Mouse (Mus musculus) embryonic facial prominence, embryonic 11.5 days (tissue): ENCODE results near the gene Scai. TPM values are rescaled to one million over a fixed set of nuclear protein-coding genes. Genes with fewer than 3 reads are reported as not detected.
A peak's percentile ranks its signal among the peaks of the same experiment; 100 is the strongest.
"Not testable (repeated sequence)": the region's sequence is repeated elsewhere in the genome, so short reads cannot be mapped to it uniquely, and the experiment has no call there.

Experiments
- ATAC-seq: fragments of 200-750 bp; cut with Nextera tagmentation; replicated peaks from 2 replicates; pipeline ENCODE4 v1.8.0; 2017; ENCODE audit warnings: low read depth; ENCODE audit not compliant: insufficient number of reproducible peaks, low FRiP score, low TSS enrichment
- DNase-seq: peaks from one replicate; pipeline ENCODE4 v3.0.0-alpha.2; 2015; ENCODE audit warnings: low spot score
- H3K27ac ChIP-seq: fragments of 300-500 bp; sonication (generic); replicated peaks from 2 replicates; pipeline ENCODE4 v1.5.1; 2014; ENCODE audit warnings: mild to moderate bottlenecking, low read depth, low read length, control low read depth
- H3K27me3 ChIP-seq: fragments of 300-500 bp; sonication (generic); 2 replicates; pipeline ENCODE4 v1.6.1; 2014; ENCODE audit warnings: mild to moderate bottlenecking, low read length, moderate library complexity, mixed read lengths; ENCODE audit not compliant: control insufficient read depth, insufficient read depth
- H3K36me3 ChIP-seq: fragments of 300-500 bp; sonication (generic); replicated peaks from 2 replicates; pipeline ENCODE4 v1.6.1; 2014; ENCODE audit warnings: low read depth, mild to moderate bottlenecking, low read length, moderate library complexity, mixed read lengths; ENCODE audit not compliant: control insufficient read depth, insufficient read depth
- H3K4me1 ChIP-seq: fragments of 300-500 bp; sonication (generic); 2 replicates; pipeline ENCODE4 v1.6.1; 2014; ENCODE audit warnings: low read length, mixed read lengths; ENCODE audit not compliant: control insufficient read depth, insufficient read depth
- H3K4me2 ChIP-seq: fragments of 300-500 bp; sonication (generic); 2 replicates; pipeline ENCODE4 v1.6.1; 2014; ENCODE audit warnings: low read depth, mild to moderate bottlenecking, control low read depth, low read length, moderate library complexity
- H3K4me3 ChIP-seq: fragments of 300-500 bp; sonication (generic); 2 replicates; pipeline ENCODE4 v1.5.1; 2014; ENCODE audit warnings: low read depth, low read length, control low read depth
- H3K9ac ChIP-seq: fragments of 300-500 bp; sonication (generic); replicated peaks from 2 replicates; pipeline ENCODE4 v1.6.1; 2014; ENCODE audit warnings: mild to moderate bottlenecking, control low read depth, low read length
- H3K9me3 ChIP-seq: fragments of 300-500 bp; sonication (generic); replicated peaks from 2 replicates; pipeline ENCODE4 v1.6.1; 2016; ENCODE audit warnings: mild to moderate bottlenecking, low read length, inconsistent platforms, mixed read lengths; ENCODE audit not compliant: control insufficient read depth
- WGBS: fragments of 180-500 bp; shearing (Covaris S2); extraction: QIAGEN DNeasy Blood & Tissue Kit; methylation state at CpG from one replicate; pipeline ENCODE4 v1.1.7; 2014; 5-methylcytosine and 5-hydroxymethylcytosine counted together
- polyA plus RNA-seq: library from polyadenylated mRNA; unstranded; fragments of >200 nt; fragmentation: Nextera tagmentation; extraction: Ambion mirVana; gene quantifications from 2 replicates; pipeline ENCODE4 v1.2.1, GENCODE M21; 2014

Gene Scai
- 8.1 and 9.3 TPM in 2 replicates for polyA plus RNA-seq

- Histone ChIP-seq H3K36me3 (no peaks in the 10 kb centered on the region; the same call in 1 of the 2 replicates), H3K9ac (peak within 1 kb of the TSS; percentile 87), H3K4me3 (peak within 1 kb of the TSS; percentile 78), H3K9me3 (no peaks in the 10 kb centered on the region), H3K4me1 (no peaks in the 10 kb centered on the region), H3K27me3 (no peaks in the 10 kb centered on the region), H3K4me2 (peak within 1 kb of the TSS; percentile 54), H3K27ac (peak within 1 kb of the TSS; percentile 93)
- ATAC-seq (peak; percentile 100), DNase-seq (peak; percentile 99)
- under 1% methylated on average over 41 of the region's 41 CpGs for WGBS
These were observed at the start of gene Scai for GRCm38 (mm10) chr2:39190561-39191056. TSS of gene Scai (minus strand) at chr2:39190734.

GRCm38 (mm10) chr2:39226731-39227130 lies 36.2 kb upstream of the Scai start:
- Histone ChIP-seq H3K9ac (peak overlapping the region; percentile 41; the same call in 1 of the 2 replicates), H3K4me2 (peak overlapping the region; percentile 21; the same call in 1 of the 2 replicates), H3K36me3 (no peaks in the 10 kb centered on the region), H3K27me3 (no peaks in the 10 kb centered on the region), H3K9me3 (no peaks in the 10 kb centered on the region), H3K4me1 (no peaks in the 10 kb centered on the region), H3K4me3 (peak overlapping the region; percentile 51), H3K27ac (no peak overlapping the region)
- DNase-seq (no peak), ATAC-seq (no peak)
- WGBS: 33% methylated on average over 3 of the region's 3 CpGs

GRCm38 (mm10) chr2:39226019-39226640 lies 35.6 kb upstream of the Scai start, which contains the start of gene Ppp6c:
TSS of gene Ppp6c (minus strand) at chr2:39226451.
- H3K27ac ChIP-seq: 0 out of 2 replicates have a peak within 1 kb of the TSS, but pooled peaks have one; percentile 48
- DNase-seq: peak; percentile 99
- peak within 1 kb of the TSS; percentile 74 for H3K9ac ChIP-seq
- peak within 1 kb of the TSS; percentile 42 for H3K4me2 ChIP-seq
- H3K4me3 ChIP-seq: peak within 1 kb of the TSS; percentile 51
- under 1% methylated on average over 55 of the region's 56 CpGs for WGBS
- no peaks in the 10 kb centered on the region for H3K36me3 ChIP-seq
- peak; percentile 99 for ATAC-seq
- no peaks in the 10 kb centered on the region for H3K4me1 ChIP-seq
- H3K27me3 ChIP-seq: no peaks in the 10 kb centered on the region
- H3K9me3 ChIP-seq: no peaks in the 10 kb centered on the region

GRCm38 (mm10) chr2:39225331-39226018 lies 34.9 kb upstream of the Scai start:
- H3K4me1 ChIP-seq, H3K27me3 ChIP-seq, H3K9me3 ChIP-seq, H3K36me3 ChIP-seq, DNase-seq: not testable (repeated sequence)
- 0 out of 2 replicates have a peak overlapping the region, but pooled peaks have one; percentile 48 for H3K27ac ChIP-seq
- WGBS: 5% methylated on average over 28 of the region's 36 CpGs
- H3K4me2 ChIP-seq: peak overlapping the region; percentile 42
- H3K4me3 ChIP-seq: peak overlapping the region; percentile 51
- peak; percentile 42; the same call in 1 of the 2 replicates for ATAC-seq
- peak overlapping the region; percentile 74 for H3K9ac ChIP-seq

GRCm38 (mm10) chr2:39224621-39225020 lies 34.1 kb upstream of the Scai start:
- ATAC-seq (no peak), DNase-seq (no peak)
- no peak overlapping the region for H3K4me3 ChIP-seq
- no peaks in the 10 kb centered on the region for H3K36me3 ChIP-seq
- H3K9me3 ChIP-seq: no peaks in the 10 kb centered on the region
- no peak overlapping the region for H3K27ac ChIP-seq
- H3K9ac ChIP-seq: no peak overlapping the region
- no peak overlapping the region for H3K4me2 ChIP-seq
- H3K4me1 ChIP-seq: no peaks in the 10 kb centered on the region
- H3K27me3 ChIP-seq: no peaks in the 10 kb centered on the region

GRCm38 (mm10) chr2:39220010-39220409 lies 29.5 kb upstream of the Scai start:
- Histone ChIP-seq H3K4me1 (no peaks in the 10 kb centered on the region), H3K27me3 (no peaks in the 10 kb centered on the region), H3K27ac (no peak overlapping the region), H3K9ac (no peak overlapping the region), H3K4me2 (no peak overlapping the region), H3K36me3 (no peaks in the 10 kb centered on the region), H3K4me3 (no peak overlapping the region), H3K9me3 (no peaks in the 10 kb centered on the region)
- WGBS: 96% methylated on average over 6 of the region's 6 CpGs
- no peak for DNase-seq
- no peak for ATAC-seq

GRCm38 (mm10) chr2:39219034-39219433 lies 28.5 kb upstream of the Scai start:
- DNase-seq (no peak), ATAC-seq (no peak)
- no peak overlapping the region for H3K27ac ChIP-seq
- H3K27me3 ChIP-seq: no peaks in the 10 kb centered on the region
- no peaks in the 10 kb centered on the region for H3K4me1 ChIP-seq
- H3K9ac ChIP-seq: no peak overlapping the region
- WGBS: 86% methylated on average over 3 of the region's 3 CpGs
- H3K9me3 ChIP-seq: no peaks in the 10 kb centered on the region
- no peak overlapping the region for H3K4me2 ChIP-seq
- no peak overlapping the region for H3K4me3 ChIP-seq
- H3K36me3 ChIP-seq: no peaks in the 10 kb centered on the region

GRCm38 (mm10) chr2:39217150-39217549 lies 26.6 kb upstream of the Scai start:
- no peak overlapping the region for H3K9ac ChIP-seq
- no peaks in the 10 kb centered on the region for H3K4me1 ChIP-seq
- H3K4me2 ChIP-seq: no peak overlapping the region
- no peaks in the 10 kb centered on the region for H3K27me3 ChIP-seq
- no peak overlapping the region for H3K27ac ChIP-seq
- 100% methylated on average over 4 of the region's 4 CpGs for WGBS
- ATAC-seq (no peak), DNase-seq (no peak)
- no peaks in the 10 kb centered on the region for H3K36me3 ChIP-seq
- no peak overlapping the region for H3K4me3 ChIP-seq
- no peaks in the 10 kb centered on the region for H3K9me3 ChIP-seq
